Mouse (Mus musculus) heart, embryonic 11.5 days (tissue): Measurements from ENCODE around the gene Zfp831. TPM values are rescaled to one million over a fixed set of nuclear protein-coding genes. Genes with fewer than 3 reads are reported as not detected.

Source experiments
- ATAC-seq: fragments of 200-750 bp; cut with Nextera tagmentation; replicated peaks from 2 replicates; pipeline ENCODE4 v1.8.0; 2017; ENCODE audit warnings: moderate library complexity; ENCODE audit not compliant: insufficient number of reproducible peaks, low FRiP score, low TSS enrichment
- H3K27ac ChIP-seq: fragments of 300-500 bp; sonication (generic); 2 replicates; pipeline ENCODE4 v1.5.1; 2014; ENCODE audit warnings: mild to moderate bottlenecking, low read depth, low read length
- H3K27me3 ChIP-seq: fragments of 300-500 bp; sonication (generic); 2 replicates; pipeline ENCODE4 v1.6.1; 2014; ENCODE audit warnings: mild to moderate bottlenecking, low read length, mixed read lengths; ENCODE audit not compliant: control insufficient read depth, insufficient read depth
- H3K36me3 ChIP-seq: fragments of 300-500 bp; sonication (generic); 2 replicates; pipeline ENCODE4 v1.6.1; 2014; ENCODE audit warnings: mild to moderate bottlenecking, low read length, moderate library complexity, mixed read lengths; ENCODE audit not compliant: control insufficient read depth, insufficient read depth
- H3K4me1 ChIP-seq: fragments of 300-500 bp; sonication (generic); 2 replicates; pipeline ENCODE4 v1.6.1; 2014; ENCODE audit warnings: low read length; ENCODE audit not compliant: control insufficient read depth, insufficient read depth
- H3K4me2 ChIP-seq: fragments of 300-500 bp; sonication (generic); 2 replicates; pipeline ENCODE4 v1.6.1; 2014; ENCODE audit warnings: mild to moderate bottlenecking, moderate library complexity
- H3K4me3 ChIP-seq: fragments of 300-500 bp; sonication (generic); 2 replicates; pipeline ENCODE4 v1.5.1; 2014; ENCODE audit warnings: low read depth, low read length
- H3K9ac ChIP-seq: fragments of 300-500 bp; sonication (generic); 2 replicates; pipeline ENCODE4 v1.6.1; 2014; ENCODE audit warnings: mild to moderate bottlenecking, low read depth, low read length, moderate library complexity
- H3K9me3 ChIP-seq: fragments of 300-500 bp; sonication (generic); replicated peaks from 2 replicates; pipeline ENCODE4 v1.6.1; 2016; ENCODE audit warnings: low read length; ENCODE audit not compliant: control insufficient read depth
- WGBS: fragments of 180-500 bp; shearing (Covaris S2); extraction: QIAGEN DNeasy Blood & Tissue Kit; methylation state at CpG from one replicate; pipeline ENCODE4 v1.1.7; 2014; ENCODE audit not compliant: insufficient replicate concordance; 5-methylcytosine and 5-hydroxymethylcytosine counted together
- polyA plus RNA-seq: library from polyadenylated mRNA; unstranded; fragments of >200 nt; fragmentation: Nextera tagmentation; extraction: Ambion mirVana; gene quantifications from 2 replicates; pipeline ENCODE4 v1.2.1, GENCODE M21; 2014

Gene Zfp831
- polyA plus RNA-seq = not detected in 2 replicates

DNA sequence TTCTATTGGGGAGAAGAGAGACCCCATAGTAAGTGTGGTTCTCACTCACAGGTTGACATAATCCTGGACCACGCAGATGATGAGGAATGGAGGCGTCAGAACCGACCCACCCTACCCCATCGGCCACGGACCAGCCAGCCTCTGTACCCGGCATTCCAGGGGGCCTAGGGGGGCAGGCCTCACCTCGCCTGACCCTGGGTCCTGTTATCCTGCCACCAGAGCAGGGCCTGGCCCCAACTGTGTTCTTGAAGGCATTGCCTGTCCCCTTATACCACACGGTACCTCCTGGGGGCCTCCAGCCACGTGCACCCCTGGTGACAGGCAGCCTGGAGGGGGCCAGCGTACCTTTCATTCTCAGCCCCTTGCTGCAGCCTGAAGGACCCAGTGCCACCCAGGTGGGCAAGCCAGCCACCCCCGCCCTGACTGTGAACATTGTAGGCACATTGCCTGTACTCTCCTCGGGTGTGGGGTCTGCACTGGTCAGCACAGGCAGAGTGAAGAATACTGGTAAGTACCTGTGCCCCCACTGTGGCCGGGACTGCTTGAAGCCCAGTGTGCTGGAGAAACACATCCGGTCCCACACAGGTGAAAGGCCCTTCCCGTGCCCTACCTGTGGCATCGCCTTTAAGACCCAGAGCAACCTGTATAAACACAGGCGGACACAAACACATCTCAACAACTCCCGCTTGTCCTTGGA lies at the start of gene Zfp831:
TSS of gene Zfp831 (plus strand) at position 87 of the 697 bp plus-strand sequence.
- Histone ChIP-seq H3K4me1 (no peaks in the 10 kb centered on the region), H3K9me3 (no peaks in the 10 kb centered on the region), H3K36me3 (no peaks in the 10 kb centered on the region), H3K27ac (no peak within 1 kb of the TSS), H3K4me3 (no peak within 1 kb of the TSS), H3K9ac (no peak within 1 kb of the TSS), H3K27me3 (0 out of 2 replicates have a peak, but pooled peaks cover 3% of the 10 kb centered on the region), H3K4me2 (no peak within 1 kb of the TSS)
- peak; percentile 42; the same call in 1 of the 2 replicates for ATAC-seq
- WGBS = 76% methylated on average over 18 of the region's 18 CpGs

DNA sequence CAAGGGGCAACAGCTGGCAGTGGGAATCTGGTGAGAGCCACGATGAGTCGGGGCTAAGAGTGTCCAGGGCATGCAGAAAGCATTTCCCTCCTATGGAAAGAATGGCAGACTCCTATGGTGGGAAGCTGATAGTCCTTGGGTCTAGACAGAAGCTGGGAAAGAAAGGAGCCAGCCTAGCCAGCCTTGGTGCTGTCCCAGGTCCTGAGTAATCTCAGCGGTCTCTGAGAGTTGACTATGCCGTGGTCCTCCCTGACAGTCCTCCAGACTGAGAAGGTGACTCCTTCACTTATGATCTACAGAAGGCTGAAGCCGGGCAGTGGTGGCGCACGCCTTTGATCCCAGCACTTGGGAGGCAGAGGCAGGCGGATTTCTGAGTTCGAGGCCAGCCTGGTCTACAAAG lies 48.4 kb upstream of the Zfp831 start:
- Histone ChIP-seq H3K9ac (no peak overlapping the region), H3K27me3 (no peaks in the 10 kb centered on the region), H3K27ac (no peak overlapping the region), H3K36me3 (no peaks in the 10 kb centered on the region), H3K4me1 (peaks cover 4% of the 10 kb centered on the region), H3K9me3 (no peaks in the 10 kb centered on the region), H3K4me3 (no peak overlapping the region), H3K4me2 (no peak overlapping the region)
- 74% methylated on average over 9 of the region's 9 CpGs for WGBS
- no peak for ATAC-seq

DNA sequence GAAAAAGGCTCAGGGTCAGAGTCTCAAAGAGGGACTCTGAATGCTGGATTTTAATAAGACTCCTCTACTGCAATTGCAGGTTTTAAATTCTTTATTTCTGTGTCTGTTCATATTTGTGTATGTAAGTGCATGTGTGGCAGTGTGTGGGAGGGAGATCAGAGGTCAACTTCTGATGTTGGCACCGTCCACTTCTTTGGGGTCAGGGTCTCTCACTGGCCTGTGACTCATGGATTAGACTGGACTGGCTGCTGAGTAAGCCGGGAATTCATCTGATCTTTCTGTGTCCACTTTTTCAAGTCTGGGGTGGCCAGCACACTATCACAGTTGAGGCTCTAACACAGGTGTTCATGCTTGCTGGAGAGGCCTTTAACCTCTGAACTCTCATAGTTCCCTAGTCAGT lies 47.7 kb upstream of the Zfp831 start:
- Histone ChIP-seq H3K27me3 (no peaks in the 10 kb centered on the region), H3K27ac (no peak overlapping the region), H3K9ac (no peak overlapping the region), H3K4me1 (peaks cover 9% of the 10 kb centered on the region), H3K9me3 (no peaks in the 10 kb centered on the region), H3K36me3 (no peaks in the 10 kb centered on the region), H3K4me3 (no peak overlapping the region), H3K4me2 (no peak overlapping the region)
- 82% methylated on average over 2 of the region's 2 CpGs for WGBS
- ATAC-seq = no peak

DNA sequence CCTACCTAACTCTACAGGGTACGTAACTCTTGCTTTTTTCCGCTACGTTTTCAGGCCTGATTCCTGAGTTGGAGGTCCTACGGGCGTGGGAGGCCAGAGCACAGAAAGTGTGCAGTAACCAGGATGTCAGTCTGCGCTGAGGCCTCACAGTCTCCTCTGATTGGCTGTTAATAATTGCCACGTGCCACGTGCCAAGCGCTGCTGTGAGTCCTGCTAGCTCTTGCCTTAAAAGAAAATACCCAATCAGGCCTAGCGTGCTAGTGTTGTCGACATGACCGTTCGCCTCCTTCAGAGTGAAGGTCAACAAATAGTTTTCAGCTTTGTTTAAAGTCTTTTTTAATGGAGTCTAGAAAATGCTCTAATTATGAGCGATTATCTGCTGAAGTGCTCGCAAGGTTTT lies 46.9 kb upstream of the Zfp831 start:
- H3K27me3 ChIP-seq = no peaks in the 10 kb centered on the region
- H3K4me3 ChIP-seq = no peak overlapping the region
- no peak overlapping the region for H3K9ac ChIP-seq
- no peaks in the 10 kb centered on the region for H3K9me3 ChIP-seq
- 84% methylated on average over 15 of the region's 15 CpGs for WGBS
- ATAC-seq = no peak
- H3K27ac ChIP-seq = no peak overlapping the region
- no peaks in the 10 kb centered on the region for H3K36me3 ChIP-seq
- peaks cover 9% of the 10 kb centered on the region for H3K4me1 ChIP-seq
- no peak overlapping the region for H3K4me2 ChIP-seq

DNA sequence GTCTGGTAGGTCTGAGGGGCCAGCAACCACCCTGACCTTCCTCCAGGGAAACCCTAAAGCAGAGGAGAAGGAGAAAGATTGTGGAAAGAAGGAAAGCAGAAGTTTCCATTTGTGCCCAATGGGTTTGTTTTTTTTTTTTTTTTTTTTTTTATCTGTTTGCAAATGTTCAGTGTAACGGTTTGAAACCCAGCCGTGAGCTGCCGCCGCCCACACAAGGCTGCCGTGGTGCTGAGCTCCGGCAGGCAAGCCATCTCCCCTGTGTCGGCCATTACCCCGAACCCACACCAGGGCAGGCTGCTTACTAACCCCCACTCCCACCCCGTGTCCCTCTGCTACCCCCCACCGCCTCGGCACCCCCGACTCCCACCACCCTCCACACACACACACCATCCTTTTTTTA lies 44.9 kb upstream of the Zfp831 start:
- whole genome bisulfite sequencing = 61% methylated on average over 12 of the region's 12 CpGs
- H3K27ac ChIP-seq = no peak overlapping the region
- H3K4me1 ChIP-seq = peaks cover 16% of the 10 kb centered on the region
- H3K9ac ChIP-seq = no peak overlapping the region
- H3K4me3 ChIP-seq = no peak overlapping the region
- no peak overlapping the region for H3K4me2 ChIP-seq
- no peak for ATAC-seq
- no peaks in the 10 kb centered on the region for H3K27me3 ChIP-seq
- no peaks in the 10 kb centered on the region for H3K36me3 ChIP-seq
- H3K9me3 ChIP-seq = no peaks in the 10 kb centered on the region

DNA sequence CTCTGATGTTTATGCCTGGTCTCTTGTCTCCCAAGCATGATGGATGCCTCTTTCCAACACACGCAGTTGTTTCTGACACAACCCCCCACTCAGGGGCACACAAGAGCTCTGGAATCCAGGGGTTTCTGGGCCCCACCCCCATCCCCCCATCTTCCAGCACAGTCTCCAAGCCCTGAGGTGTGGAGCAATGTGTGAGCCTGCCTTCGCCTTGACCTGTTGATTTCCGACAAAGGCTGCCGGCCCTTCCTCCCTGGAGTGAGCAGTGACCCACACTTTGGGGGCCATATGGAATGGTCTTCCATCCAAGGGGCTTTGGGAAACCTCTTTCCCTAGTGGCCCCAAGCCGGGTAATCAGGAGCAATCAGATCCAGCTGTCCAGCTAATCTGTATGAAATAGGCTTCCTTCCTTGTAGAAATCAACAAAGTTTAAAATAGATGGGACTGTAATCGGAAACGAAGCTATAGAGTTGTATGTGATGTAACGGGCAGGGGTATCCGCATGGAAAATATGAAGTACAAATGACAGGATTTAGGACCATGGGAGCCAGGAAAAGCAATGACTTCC lies 44.2 kb upstream of the Zfp831 start:
- peaks cover 16% of the 10 kb centered on the region for H3K4me1 ChIP-seq
- H3K27ac ChIP-seq = no peak overlapping the region
- 77% methylated on average over 9 of the region's 9 CpGs for WGBS
- H3K9me3 ChIP-seq = no peaks in the 10 kb centered on the region
- H3K4me2 ChIP-seq = no peak overlapping the region
- no peak overlapping the region for H3K4me3 ChIP-seq
- ATAC-seq = no peak
- H3K36me3 ChIP-seq = no peaks in the 10 kb centered on the region
- H3K27me3 ChIP-seq = no peaks in the 10 kb centered on the region
- H3K9ac ChIP-seq = no peak overlapping the region

DNA sequence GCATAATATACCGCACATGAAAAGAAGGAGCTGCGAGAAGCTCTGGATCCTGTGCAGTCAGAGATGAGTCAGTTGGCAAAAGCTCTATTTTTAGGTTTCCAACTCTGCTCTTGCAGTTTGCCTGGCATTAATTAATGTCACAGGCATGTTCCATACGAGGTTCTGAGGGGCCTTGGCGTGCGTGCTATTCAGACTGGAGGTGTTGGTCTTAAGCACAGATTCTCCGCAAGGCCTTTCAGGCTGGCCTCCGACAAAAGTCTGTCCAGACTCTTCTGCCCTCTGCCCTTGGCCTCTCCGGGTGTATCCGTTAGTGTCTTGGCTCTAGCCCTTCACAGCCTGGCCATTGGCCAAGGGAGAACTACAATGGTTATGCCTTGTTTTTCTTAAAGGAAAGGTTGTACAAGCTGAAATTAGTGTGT lies 43.5 kb upstream of the Zfp831 start:
- H3K27me3 ChIP-seq = no peaks in the 10 kb centered on the region
- H3K9me3 ChIP-seq = no peaks in the 10 kb centered on the region
- H3K36me3 ChIP-seq = no peaks in the 10 kb centered on the region
- H3K27ac ChIP-seq = 0 out of 2 replicates have a peak overlapping the region, but pooled peaks have one; percentile 35
- 0 out of 2 replicates have a peak, but pooled peaks have one; percentile 42 for ATAC-seq
- no peak overlapping the region for H3K4me2 ChIP-seq
- no peak overlapping the region for H3K9ac ChIP-seq
- 65% methylated on average over 9 of the region's 9 CpGs for WGBS
- H3K4me1 ChIP-seq = peaks cover 16% of the 10 kb centered on the region
- H3K4me3 ChIP-seq = no peak overlapping the region

DNA sequence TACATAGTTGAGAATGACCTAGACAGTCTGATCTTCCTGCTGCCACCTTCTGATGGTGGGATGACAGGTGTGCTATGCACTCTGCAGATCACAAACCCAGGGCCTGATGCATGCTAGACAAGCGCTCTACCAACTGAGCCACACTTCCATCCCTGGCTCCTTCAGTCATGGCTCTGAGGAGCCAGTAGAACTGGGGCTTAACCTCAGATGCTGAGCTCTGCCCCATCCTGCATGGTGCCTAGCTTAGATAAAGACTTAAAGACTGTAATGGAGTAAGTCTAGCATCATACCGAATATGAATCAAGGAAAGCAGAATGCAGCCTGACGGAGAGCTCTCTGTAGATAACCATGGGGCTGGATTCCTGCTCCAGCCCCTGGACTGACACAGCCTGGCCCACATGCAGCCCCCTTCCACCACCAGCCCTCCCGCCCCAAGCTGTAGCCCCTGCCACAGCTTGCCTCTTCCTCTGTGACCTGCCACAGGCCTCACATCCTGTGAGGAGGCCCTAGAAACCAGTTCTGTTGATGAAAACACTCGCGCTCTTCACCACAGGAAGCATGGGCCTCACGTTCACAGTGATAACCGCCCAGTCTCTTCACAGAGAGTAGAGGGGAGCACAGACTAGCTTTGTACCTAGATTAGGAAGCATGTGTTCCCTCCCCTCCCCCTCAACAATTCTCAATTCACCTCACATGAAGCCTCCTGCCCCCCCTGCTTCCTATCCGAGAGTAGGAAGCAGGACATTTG lies 41.2 kb upstream of the Zfp831 start:
- Histone ChIP-seq H3K4me1 (peaks cover 16% of the 10 kb centered on the region), H3K9ac (no peak overlapping the region), H3K27me3 (no peaks in the 10 kb centered on the region), H3K4me2 (no peak overlapping the region), H3K27ac (peak overlapping the region; percentile 77), H3K9me3 (no peaks in the 10 kb centered on the region), H3K4me3 (no peak overlapping the region), H3K36me3 (no peaks in the 10 kb centered on the region)
- ATAC-seq = peak; percentile 71
- 29% methylated on average over 9 of the region's 9 CpGs for WGBS
